Mouse (Mus musculus) G1E (cell line): ENCODE measurements around the gene Cisd1. TPM values are rescaled to one million over a fixed set of nuclear protein-coding genes. Genes with fewer than 3 reads are reported as not detected.

Experiments
- ATAC-seq: 2 replicates; pipeline ENCODE4 v1.8.0; 2016; ENCODE audit warnings: mild to moderate bottlenecking; ENCODE audit not compliant: insufficient number of reproducible peaks, poor library complexity, low FRiP score, severe bottlenecking; ENCODE audit errors: extremely low read depth
- DNase-seq: peaks from one replicate; pipeline ENCODE4 v3.0.0; 2012; ENCODE audit warnings: low spot score
- H3K27me3 ChIP-seq: 2 replicates; pipeline ENCODE4 v1.6.1; 2012; ENCODE audit warnings: mild to moderate bottlenecking, low read length, inconsistent platforms; ENCODE audit not compliant: insufficient read depth
- H3K36me3 ChIP-seq: replicated peaks from 2 replicates; pipeline ENCODE3; 2012; ENCODE audit warnings: mild to moderate bottlenecking, inconsistent platforms
- H3K4me1 ChIP-seq: 2 replicates; pipeline ENCODE4 v1.6.1; 2012; ENCODE audit warnings: low read depth, low read length, inconsistent platforms, mixed read lengths; ENCODE audit not compliant: insufficient read depth
- H3K4me3 ChIP-seq: 2 replicates; pipeline ENCODE4 v1.5.1; 2012; ENCODE audit warnings: low read depth, mild to moderate bottlenecking, inconsistent platforms, low read length, moderate library complexity, mixed read lengths
- H3K9me3 ChIP-seq: replicated peaks from 2 replicates; pipeline ENCODE4 v1.6.1; 2012; ENCODE audit warnings: inconsistent platforms
- CTCF ChIP-seq: IDR thresholded peaks from 2 replicates; pipeline ENCODE4 v1.5.1; 2012; ENCODE audit warnings: low read depth, low read length, inconsistent platforms, mixed read lengths
- GATA1 ChIP-seq: IDR thresholded peaks from 2 replicates; pipeline ENCODE4 v1.6.1; 2012; ENCODE audit warnings: borderline replicate concordance, low read length, inconsistent platforms, mixed read lengths
- GATA2 ChIP-seq: IDR thresholded peaks from 2 replicates; pipeline ENCODE4 v1.6.1; 2012; ENCODE audit warnings: low read depth, low read length, inconsistent platforms, borderline replicate concordance
- POLR2AphosphoS5 ChIP-seq: IDR thresholded peaks from 2 replicates; pipeline ENCODE4 v1.6.1; 2012; ENCODE audit warnings: low read depth, low read length, inconsistent platforms; ENCODE audit not compliant: insufficient replicate concordance
- TAL1 ChIP-seq: conservative IDR thresholded peaks from 2 replicates; pipeline ENCODE4 v1.6.1; 2012; ENCODE audit warnings: low read depth, low read length, inconsistent platforms, mixed read lengths
- polyA plus RNA-seq: library from polyadenylated mRNA; stranded (reverse); fragments of >175 nt; gene quantifications from 2 replicates; pipeline ENCODE4 v1.2.3, GENCODE M21; 2012
- total RNA-seq, 2 experiments: library from RNA; stranded (forward) in 1 of 2; stranded (reverse) in 1 of 2; fragments of 200-1000 nt in 1 of 2; fragments of >200 nt in 1 of 2; fragmentation: Nextera tagmentation in 1 of 2; gene quantifications; 2 replicates each; pipeline ENCODE4 v1.2.3; 2014 to 2017

The Cisd1 gene
- total and polyA plus RNA-seq, 3 experiments, result 22.4 to 33.1 (median 30.0) TPM

DNA sequence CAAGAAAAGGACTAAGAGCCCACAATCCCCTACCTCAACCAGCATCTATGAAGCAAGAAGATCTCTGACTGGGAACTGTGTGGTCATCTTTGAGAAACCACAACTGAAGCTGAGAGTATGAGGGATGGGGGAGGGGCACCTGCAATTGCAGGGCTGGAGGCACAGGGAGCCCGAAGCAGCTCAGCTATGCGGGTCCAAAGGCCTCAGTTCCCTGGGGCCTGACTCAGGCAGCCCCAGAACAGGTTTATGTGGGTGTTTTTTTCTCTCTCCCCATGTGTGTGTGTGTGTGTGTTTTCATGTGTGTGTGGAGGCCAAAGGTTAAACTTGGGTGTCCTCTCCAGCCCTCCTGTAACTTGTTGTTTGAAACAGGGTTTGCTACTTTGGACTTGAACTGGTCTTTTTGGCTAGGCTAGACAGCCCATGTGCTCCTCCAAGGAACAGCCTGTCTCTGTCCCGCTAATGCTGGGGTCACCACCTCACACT is 53.5 kb downstream of the Cisd1 start:
- no peak for DNase-seq
- ATAC-seq, result no peak
- Histone ChIP-seq H3K9me3 (0 out of 2 replicates have a peak, but pooled peaks cover under 1% of the 10 kb centered on the region), H3K36me3 (no peaks in the 10 kb centered on the region), H3K27me3 (no peaks in the 10 kb centered on the region), H3K4me1 (no peaks in the 10 kb centered on the region), H3K4me3 (no peak overlapping the region)
- TF ChIP-seq GATA1 (no peak), TAL1 (no peak), GATA2 (no peak), POLR2AphosphoS5 (no peak), CTCF (no peak)

GRCm38 (mm10) chr10:71285126-71285580 is 59.6 kb downstream of the Cisd1 start, which contains the start of gene Ube2d1:
Gene Ube2d1, minus strand, starts transcription at chr10:71285262.
- H3K4me3 ChIP-seq, result no peak within 1 kb of the TSS; the same call in 1 of the 2 replicates
- H3K4me1 ChIP-seq, result no peaks in the 10 kb centered on the region
- DNase-seq (no peak), ATAC-seq (no peak)
- TF ChIP-seq CTCF (no peak), POLR2AphosphoS5 (no peak), GATA2 (no peak), GATA1 (no peak), TAL1 (no peak)
- peaks cover 17% of the 10 kb centered on the region for H3K9me3 ChIP-seq
- H3K27me3 ChIP-seq, result no peaks in the 10 kb centered on the region
- no peaks in the 10 kb centered on the region for H3K36me3 ChIP-seq

GRCm38 (mm10) chr10:71284511-71285125 is 60.1 kb downstream of the Cisd1 start:
- ATAC-seq (no peak), DNase-seq (no peak)
- no peaks in the 10 kb centered on the region for H3K4me1 ChIP-seq
- no peak overlapping the region; the same call in 1 of the 2 replicates for H3K4me3 ChIP-seq
- peaks cover 17% of the 10 kb centered on the region for H3K9me3 ChIP-seq
- H3K36me3 ChIP-seq, result no peaks in the 10 kb centered on the region
- TF ChIP-seq CTCF (no peak), POLR2AphosphoS5 (no peak), GATA1 (no peak), GATA2 (no peak), TAL1 (no peak)
- no peaks in the 10 kb centered on the region for H3K27me3 ChIP-seq

- H3K4me3 ChIP-seq, result no peak overlapping the region
- DNase-seq (no peak), ATAC-seq (no peak)
- TF ChIP-seq TAL1 (no peak), POLR2AphosphoS5 (no peak), CTCF (no peak), GATA2 (no peak), GATA1 (no peak)
- no peaks in the 10 kb centered on the region for H3K27me3 ChIP-seq
- no peaks in the 10 kb centered on the region for H3K36me3 ChIP-seq
- no peaks in the 10 kb centered on the region for H3K4me1 ChIP-seq
- H3K9me3 ChIP-seq, result peaks cover 17% of the 10 kb centered on the region
Observed at GRCm38 (mm10) chr10:71284131-71284510, 60.6 kb downstream of the Cisd1 start.

Other genes starting within 250 kb of the Cisd1 start
- gene Bicc1, start 185.3 kb downstream of the Cisd1 start, total RNA-seq (2014; fragmentation: Nextera tagmentation), result not detected in 2 replicates
- gene Bicc1, start 185.3 kb downstream of the Cisd1 start, total RNA-seq (2017), result 0.16 TPM in 1 of 2 replicates, not detected in the other
- not detected in 2 replicates for gene Bicc1, start 185.3 kb downstream of the Cisd1 start, polyA plus RNA-seq
- gene Tfam, start 106.7 kb downstream of the Cisd1 start, total RNA-seq (2014; fragmentation: Nextera tagmentation), result 26.2 and 30.1 TPM in 2 replicates
- 98.2 and 119 TPM in 2 replicates for gene Tfam, start 106.7 kb downstream of the Cisd1 start, total RNA-seq (2017)
- 9.8 and 12.9 TPM in 2 replicates for gene Tfam, start 106.7 kb downstream of the Cisd1 start, polyA plus RNA-seq
- not detected in 2 replicates for gene Ube2d1, start 59.7 kb downstream of the Cisd1 start, total RNA-seq (2014; fragmentation: Nextera tagmentation)
- 0.11 and 0.17 TPM in 2 replicates for gene Ube2d1, start 59.7 kb downstream of the Cisd1 start, total RNA-seq (2017)
- not detected in 2 replicates for gene Ube2d1, start 59.7 kb downstream of the Cisd1 start, polyA plus RNA-seq
- gene Ipmk, start 2.8 kb upstream of the Cisd1 start, total RNA-seq (2014; fragmentation: Nextera tagmentation), result 31.6 and 34.3 TPM in 2 replicates
- gene Ipmk, start 2.8 kb upstream of the Cisd1 start, total RNA-seq (2017), result 24.6 and 26.2 TPM in 2 replicates
- gene Ipmk, start 2.8 kb upstream of the Cisd1 start, polyA plus RNA-seq, result 12.8 and 19.3 TPM in 2 replicates